Mouse (Mus musculus): ENCODE measurements around the gene Rab11a. TPM values are rescaled to one million over a fixed set of nuclear protein-coding genes. Genes with fewer than 3 reads are reported as not detected.

Rab11a gene
- total RNA-seq, 2 experiments from 2014 or later: 232 to 250 TPM

- H3K27ac ChIP-seq: no peak overlapping the region
- H3K4me3 ChIP-seq: no peak overlapping the region
- no peak for DNase-seq (ENCODE audit: extremely low spot score in 1 of 2, low spot score in 2 of 2)
- intact Hi-C loops (cut with DNase I): loop anchor here (5.0 kb wide), 1 partner anchor 426 kb away; no protein-coding TSS in a partner anchor
- TF ChIP-seq CTCF (IDR thresholded peaks at IDR 0.05): no peak
These were observed 35.7 kb upstream of the Rab11a start for GRCm38 (mm10) chr9:64773254-64773653.

- peak; percentile 35 to 53 for DNase-seq (ENCODE audit: extremely low spot score in 1 of 2, low spot score in 2 of 2)
- H3K27ac ChIP-seq: no peak overlapping the region
- intact Hi-C loops (cut with DNase I): loop anchor here (5.0 kb wide), 1 partner anchor 424 kb away; no protein-coding TSS in a partner anchor
- H3K4me3 ChIP-seq: no peak overlapping the region
- TF ChIP-seq CTCF (IDR thresholded peaks at IDR 0.05): no peak
These were observed 33.7 kb upstream of the Rab11a start for GRCm38 (mm10) chr9:64771236-64771635.

GRCm38 (mm10) chr9:64770411-64770849, 32.9 kb upstream of the Rab11a start:
- no peak for TF ChIP-seq CTCF (IDR thresholded peaks at IDR 0.05)
- intact Hi-C loops (cut with DNase I): loop anchor here (5.0 kb wide), 1 partner anchor 423 kb away; no protein-coding TSS in a partner anchor

DNA sequence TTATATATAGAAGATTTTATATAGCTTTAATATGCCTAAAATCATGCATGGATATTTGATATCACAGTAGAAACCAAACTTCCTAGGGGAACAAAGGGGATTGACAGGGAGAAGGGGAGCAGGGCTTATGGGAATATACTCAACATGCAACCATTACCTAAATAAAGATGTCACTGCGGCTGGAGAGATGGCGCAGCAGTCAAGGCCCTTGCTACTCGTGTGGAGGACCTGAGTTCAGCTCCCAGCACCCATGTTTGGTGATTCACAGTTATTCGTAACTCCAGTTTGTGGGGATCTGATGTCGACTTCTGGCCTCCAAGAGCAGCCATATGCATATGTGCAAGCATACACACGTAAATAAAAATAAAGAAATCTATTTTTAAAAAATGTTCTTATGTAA, 32.4 kb upstream of the Rab11a start:
- no peak overlapping the region for H3K4me3 ChIP-seq
- no peak for DNase-seq (ENCODE audit: extremely low spot score in 1 of 2, low spot score in 2 of 2)
- intact Hi-C loops (cut with DNase I): loop anchor here (5.0 kb wide), 1 partner anchor 423 kb away; no protein-coding TSS in a partner anchor
- no peak overlapping the region for H3K27ac ChIP-seq
- TF ChIP-seq CTCF (IDR thresholded peaks at IDR 0.05): no peak

More at GRCm38 (mm10) chr9:64770411-64770849, 32.9 kb upstream of the Rab11a start:
- Histone ChIP-seq H3K27ac (no peak overlapping the region), H3K4me3 (no peak overlapping the region)
- no peak for DNase-seq (ENCODE audit: extremely low spot score in 1 of 2, low spot score in 2 of 2)

DNA sequence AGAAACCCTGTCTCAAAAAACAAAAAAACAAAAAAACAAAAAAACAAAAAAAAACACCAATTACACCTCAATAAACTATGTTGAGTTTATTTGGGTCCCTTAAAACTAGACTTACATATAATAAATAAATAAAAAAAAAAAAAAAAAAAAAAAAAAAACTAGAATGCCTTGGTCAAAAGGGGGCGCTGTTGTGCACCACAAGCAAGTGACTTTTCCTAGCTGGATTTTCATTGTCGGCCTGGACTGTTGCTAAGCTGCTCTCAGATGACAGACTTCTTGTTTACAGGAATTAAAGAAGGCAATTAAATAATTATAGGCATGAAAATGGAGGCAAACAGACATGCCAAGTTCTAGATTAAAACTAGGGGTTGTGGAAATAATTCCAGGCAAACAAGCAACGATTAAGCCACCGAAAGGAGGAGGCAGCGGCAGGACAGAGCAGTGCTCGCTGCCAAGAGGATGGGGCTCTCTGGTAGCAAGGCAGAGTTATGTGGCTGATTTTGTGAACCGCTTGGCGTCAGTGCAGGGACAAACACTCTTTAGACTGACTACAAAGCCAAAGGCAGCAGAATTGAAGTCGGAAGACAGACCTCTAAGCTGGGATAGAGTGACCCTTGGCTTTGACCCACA, 31.6 kb upstream of the Rab11a start:
- intact Hi-C loops (cut with DNase I): no loop called here

DNA sequence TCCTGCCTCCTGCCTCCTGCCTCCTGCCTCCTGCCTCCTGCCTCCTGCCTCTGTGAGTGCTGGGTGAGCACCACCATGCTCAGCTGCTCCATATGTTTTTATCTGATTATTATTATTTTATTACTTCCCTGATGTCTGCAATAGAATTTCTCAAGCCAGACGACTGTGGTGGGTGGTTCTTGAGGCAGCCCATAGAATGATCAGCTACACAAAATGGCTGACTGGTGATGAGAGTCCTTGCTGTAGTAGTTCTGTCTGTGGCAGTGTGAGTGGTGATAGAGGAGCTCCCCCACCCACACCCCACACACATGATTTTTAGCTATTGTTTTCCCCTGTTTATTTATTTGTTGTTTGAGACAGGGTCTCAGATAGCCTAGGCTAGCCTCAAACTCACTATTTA, 30.2 kb upstream of the Rab11a start:
- DNase-seq (ENCODE audit: extremely low spot score in 1 of 2, low spot score in 2 of 2): no peak
- intact Hi-C loops (cut with DNase I): no loop called here
- Histone ChIP-seq H3K27ac (no peak overlapping the region), H3K4me3 (no peak overlapping the region)
- TF ChIP-seq CTCF (IDR thresholded peaks at IDR 0.05): no peak

More for the DNA sequence above, 31.6 kb upstream of the Rab11a start:
- H3K27ac ChIP-seq: 0 out of 2 replicates have a peak overlapping the region, but pooled peaks have one; percentile 41
- H3K4me3 ChIP-seq: no peak overlapping the region
- TF ChIP-seq CTCF (IDR thresholded peaks at IDR 0.05): peak; percentile 64
- peak in 1 of 2 experiments; percentile 35 for DNase-seq (ENCODE audit: extremely low spot score in 1 of 2, low spot score in 2 of 2)

- intact Hi-C loops (cut with DNase I): no loop called here
- no peak overlapping the region for H3K4me3 ChIP-seq
- H3K27ac ChIP-seq: no peak overlapping the region
- no peak for TF ChIP-seq CTCF (IDR thresholded peaks at IDR 0.05)
- DNase-seq (ENCODE audit: extremely low spot score in 1 of 2, low spot score in 2 of 2): no peak
These were observed 28.6 kb upstream of the Rab11a start for GRCm38 (mm10) chr9:64766136-64766535.

GRCm38 (mm10) chr9:64764824-64765223, 27.3 kb upstream of the Rab11a start:
- no peak overlapping the region for H3K4me3 ChIP-seq
- H3K27ac ChIP-seq: no peak overlapping the region
- intact Hi-C loops (cut with DNase I): no loop called here
- TF ChIP-seq CTCF (IDR thresholded peaks at IDR 0.05): no peak
- DNase-seq (ENCODE audit: extremely low spot score in 1 of 2, low spot score in 2 of 2): no peak

GRCm38 (mm10) chr9:64758052-64758451, 20.5 kb upstream of the Rab11a start:
- Histone ChIP-seq H3K27ac (no peak overlapping the region; the same call in 1 of the 2 replicates), H3K4me3 (no peak overlapping the region)
- TF ChIP-seq CTCF (IDR thresholded peaks at IDR 0.05): no peak
- intact Hi-C loops (cut with DNase I): no loop called here
- DNase-seq (ENCODE audit: extremely low spot score in 1 of 2, low spot score in 2 of 2): no peak

- H3K27ac ChIP-seq: no peak overlapping the region
- H3K4me3 ChIP-seq: no peak overlapping the region
- intact Hi-C loops (cut with DNase I): no loop called here
- TF ChIP-seq CTCF (IDR thresholded peaks at IDR 0.05): no peak
- DNase-seq (ENCODE audit: extremely low spot score in 1 of 2, low spot score in 2 of 2): no peak
These were observed 15.0 kb upstream of the Rab11a start for GRCm38 (mm10) chr9:64752575-64752974.

DNA sequence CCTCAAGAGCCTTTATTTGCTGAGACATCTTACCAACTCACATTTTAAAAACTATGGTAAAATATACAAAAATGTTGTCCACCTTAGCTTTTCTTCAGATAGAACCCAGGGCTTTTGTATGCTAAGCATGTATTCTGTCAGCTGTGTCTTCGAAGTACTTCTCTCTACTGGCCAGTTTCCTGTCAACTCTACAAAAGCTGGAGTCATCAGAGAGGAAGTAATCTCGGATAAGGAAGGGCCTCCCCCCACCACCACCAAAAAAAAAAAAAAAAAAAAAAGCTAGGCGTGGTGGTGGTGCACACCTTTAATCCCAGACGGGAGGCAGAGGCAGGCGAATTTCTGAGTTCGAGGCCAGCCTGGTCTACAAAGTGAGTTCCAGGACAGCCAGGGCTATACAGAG, 11.8 kb upstream of the Rab11a start:
- Histone ChIP-seq H3K27ac (no peak overlapping the region), H3K4me3 (no peak overlapping the region)
- intact Hi-C loops (cut with DNase I): no loop called here
- DNase-seq (ENCODE audit: extremely low spot score in 1 of 2, low spot score in 2 of 2): no peak
- TF ChIP-seq CTCF (IDR thresholded peaks at IDR 0.05): no peak

GRCm38 (mm10) chr9:64747735-64748134, 10.2 kb upstream of the Rab11a start:
- no peak for TF ChIP-seq CTCF (IDR thresholded peaks at IDR 0.05)
- Histone ChIP-seq H3K27ac (no peak overlapping the region), H3K4me3 (no peak overlapping the region)
- intact Hi-C loops (cut with DNase I): no loop called here
- DNase-seq (ENCODE audit: extremely low spot score in 1 of 2, low spot score in 2 of 2): no peak

DNA sequence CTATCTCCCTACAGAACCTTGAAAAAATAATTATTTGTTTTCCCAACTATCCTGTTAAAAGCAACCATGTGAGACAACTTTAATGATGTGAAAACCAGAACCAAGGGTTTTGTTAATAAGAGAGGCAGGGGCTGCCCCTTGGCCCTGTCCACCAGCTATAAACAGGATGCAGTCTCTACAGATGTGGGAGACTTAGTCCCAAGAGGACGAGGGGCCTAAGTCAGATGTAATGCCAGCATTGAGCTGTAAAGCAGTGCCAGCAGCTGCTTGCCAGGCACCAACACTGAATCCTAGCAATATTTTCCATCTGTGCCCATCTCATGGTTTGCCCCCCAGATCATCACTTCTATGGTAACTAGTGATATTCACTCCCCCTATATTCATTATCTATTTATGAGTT, 4.9 kb upstream of the Rab11a start:
- no peak for TF ChIP-seq CTCF (IDR thresholded peaks at IDR 0.05)
- Histone ChIP-seq H3K4me3 (no peak overlapping the region), H3K27ac (no peak overlapping the region)
- no peak for DNase-seq (ENCODE audit: extremely low spot score in 1 of 2, low spot score in 2 of 2)
- intact Hi-C loops (cut with DNase I): no loop called here
